In genomic region chr14:72886935-72887369, GRCm38 (mm10) we compare ENCODE assay signal across 12 mouse cellular contexts.
DNase-seq lines count a peak whose midpoint lies in the region; ATAC-seq and TF ChIP-seq lines count a peak whose summit lies in the region.
"Had no signal": no experiment of that assay in that cellular context is flagged by ENCODE, and none has a peak within 500 bp of the region (broad histone marks: within the 10 kb centered on the region; RNA-seq: fewer than 3 reads in every experiment).

No protein-coding gene starts in this region.

- H3K79me2 ChIP-seq in CH12.LX (replicated peaks; ENCODE audit: control insufficient read depth, extremely low read depth, insufficient read depth, poor library complexity, severe bottlenecking): no peaks in the 10 kb centered on the region

- H3K4me1 ChIP-seq in CH12.LX (ENCODE audit: control insufficient read depth in 1 of 2, insufficient read depth in 2 of 2): peaks cover 15 to 39% of the 10 kb centered on the region in 2 experiments
- H3K4me1 ChIP-seq in lung, embryonic 16.5 days (replicated peaks; ENCODE audit: control insufficient read depth, insufficient read depth, low read length): peaks cover 7% of the 10 kb centered on the region
- H3K4me1 ChIP-seq: embryonic facial prominence, embryonic 13.5 days had no signal

- no peaks in the 10 kb centered on the region for H3K27me3 ChIP-seq in CH12.LX (replicated peaks)
- H3K27me3 ChIP-seq in lung, embryonic 16.5 days (ENCODE audit: control insufficient read depth, insufficient read depth, low read depth, low read length): no peaks in the 10 kb centered on the region
- H3K27me3 ChIP-seq: embryonic facial prominence, embryonic 13.5 days had no signal

- 16% methylated on average over 12 of the region's 12 CpGs for WGBS in lung, embryonic 16.5 days

- H3K36me3 ChIP-seq in CH12.LX (replicated peaks in 1 of 2; ENCODE audit: control insufficient read depth in 1 of 2, insufficient read depth in 1 of 2, low read length in 1 of 2): no peaks in the 10 kb centered on the region
- no peaks in the 10 kb centered on the region for H3K36me3 ChIP-seq in lung, embryonic 16.5 days (ENCODE audit: control insufficient read depth, insufficient read depth, low read length)
- H3K36me3 ChIP-seq: embryonic facial prominence, embryonic 13.5 days had no signal

- H3K9me3 ChIP-seq in CH12.LX (replicated peaks; ENCODE audit: low read length): no peaks in the 10 kb centered on the region
- no peaks in the 10 kb centered on the region for H3K9me3 ChIP-seq in lung, embryonic 16.5 days (ENCODE audit: control insufficient read depth, low read length)
- H3K9me3 ChIP-seq: embryonic facial prominence, embryonic 13.5 days had no signal

- no peak overlapping the region for H3K4me3 ChIP-seq in CH12.LX (replicated peaks in 1 of 3; ENCODE audit: low read depth in 2 of 3, low read length in 2 of 3, poor library complexity in 1 of 3)
- no peak overlapping the region for H3K4me3 ChIP-seq in lung, embryonic 16.5 days (ENCODE audit: low read length)
- H3K4me3 ChIP-seq: embryonic facial prominence, embryonic 13.5 days had no signal

- ATAC-seq in frontal cortex, adult (ENCODE audit: low TSS enrichment): peak; percentile 88
- peak; percentile 71 for ATAC-seq in granulocyte monocyte progenitor cell, adult 5-6 weeks (replicated peaks; ENCODE audit: poor library complexity, severe bottlenecking)
- peak; percentile 86 for ATAC-seq in lung, embryonic 16.5 days (ENCODE audit: low read depth)
- ATAC-seq in cerebellum, adult (ENCODE audit: insufficient number of reproducible peaks, low FRiP score, low TSS enrichment): no peak
- ATAC-seq: midbrain, embryonic 16.5 days had no signal

- TF ChIP-seq EP300 in CH12.LX (IDR thresholded peaks at IDR 0.05; ENCODE audit: low read length): peak; percentile 99

- no peak for DNase-seq in frontal cortex, postnatal 14 days (ENCODE audit: low spot score in 2 of 2)
- DNase-seq in CH12.LX (ENCODE audit: extremely low read depth): peak; percentile 92
- no peak for DNase-seq in cerebellum, adult 18-20 months
- no peak for DNase-seq in left cerebral cortex, postnatal 10 days (ENCODE audit: extremely low spot score in 1 of 2, low spot score in 2 of 2)
- DNase-seq: right cerebral cortex, postnatal 14 days had no signal

- H3K9ac ChIP-seq in CH12.LX (ENCODE audit: insufficient read depth, low read depth): peak overlapping the region; percentile 76
- H3K9ac ChIP-seq in lung, embryonic 16.5 days (ENCODE audit: low read length): no peak overlapping the region
- H3K9ac ChIP-seq: embryonic facial prominence, embryonic 13.5 days; hindbrain, embryonic 14.5 days had no signal

- TF ChIP-seq CTCF in CH12.LX (conservative IDR thresholded peaks at IDR 0.05 in 1 of 2, IDR thresholded peaks at IDR 0.05 in 1 of 2; ENCODE audit: low read depth in 2 of 2, low read length in 2 of 2): peak in 1 of 2 experiments; percentile 21; a peak in 2 of 4 replicates

- H3K27ac ChIP-seq in CH12.LX (ENCODE audit: insufficient read depth, low read depth): peak overlapping the region; percentile 93
- no peak overlapping the region for H3K27ac ChIP-seq in lung, embryonic 16.5 days (ENCODE audit: low read length)
- H3K27ac ChIP-seq: embryonic facial prominence, embryonic 13.5 days; hindbrain, embryonic 14.5 days had no signal

- peak overlapping the region; percentile 83; the same call in 1 of the 2 replicates for H3K4me2 ChIP-seq in CH12.LX (ENCODE audit: insufficient read depth, low read depth, poor library complexity, severe bottlenecking)
- H3K4me2 ChIP-seq in lung, embryonic 16.5 days (ENCODE audit: low read depth, low read length): 0 out of 2 replicates have a peak overlapping the region, but pooled peaks have one; percentile 5
- H3K4me2 ChIP-seq: embryonic facial prominence, embryonic 13.5 days; hindbrain, embryonic 14.5 days had no signal

- in situ Hi-C loops in CH12.LX (cut with MboI; ENCODE audit: low pct_ligation_motif_present, low pct_unique_long_range_greater_than_20kb, low sequenced_read_pairs): loop anchor here (5.0 to 10.0 kb wide), 2 partner anchors 58 to 95 kb away; no protein-coding TSS in a partner anchor

- peak; percentile 38 for TF ChIP-seq RAD21 in CH12.LX (IDR thresholded peaks at IDR 0.05; ENCODE audit: low read depth, low read length)

- intact Hi-C loops in left cerebral cortex, postnatal 10 days (cut with DNase I): no loop called here

- TF ChIP-seq POLR2A in CH12.LX (IDR thresholded peaks at IDR 0.05; ENCODE audit: low read depth, low read length): no peak

- dilution Hi-C loops in CH12.LX (cut with MboI; ENCODE audit: extremely low pct_ligation_motif_present, extremely low pct_unique_long_range_greater_than_20kb, low sequenced_read_pairs): no loop called here

TF ChIP-seq in CH12.LX, 34 proteins besides CTCF, POLR2A, EP300 and RAD21:
- peak; percentile 93 for TF ChIP-seq ZNF384 (IDR thresholded peaks at IDR 0.05; ENCODE audit: low read depth, low read length)
- TF ChIP-seq MYC (IDR thresholded peaks at IDR 0.05; ENCODE audit: low read depth, low read length): peak; percentile 90
- 0 out of 2 replicates have a peak, but pooled peaks have one; percentile 55 for TF ChIP-seq E2F4 (IDR thresholded peaks at IDR 0.05; ENCODE audit: insufficient replicate concordance, low read depth, low read length)
- TF ChIP-seq MAFK (IDR thresholded peaks at IDR 0.05; ENCODE audit: insufficient replicate concordance, low read length): peak; percentile 89
- TF ChIP-seq PAX5 (IDR thresholded peaks at IDR 0.05; ENCODE audit: low read length): no peak
- TF ChIP-seq ELF1 (IDR thresholded peaks at IDR 0.05; ENCODE audit: low read depth, low read length): peak; percentile 40; the same call in 1 of the 2 replicates
- peak; percentile 95 for TF ChIP-seq CHD1 (IDR thresholded peaks at IDR 0.05; ENCODE audit: low read depth, low read length)
- peak; percentile 94 for TF ChIP-seq MAZ (IDR thresholded peaks at IDR 0.05; ENCODE audit: low read depth, low read length)
- TF ChIP-seq MEF2A (IDR thresholded peaks at IDR 0.05; ENCODE audit: borderline replicate concordance, low read depth, low read length): peak; percentile 96
- TF ChIP-seq JUND (conservative IDR thresholded peaks at IDR 0.05; ENCODE audit: low read depth, low read length): peak; percentile 99
- peak; percentile 92 for TF ChIP-seq TCF12 (IDR thresholded peaks at IDR 0.05; ENCODE audit: low read depth, low read length)
- TF ChIP-seq UBTF (IDR thresholded peaks at IDR 0.05; ENCODE audit: low read depth, low read length): no peak
- TF ChIP-seq POLR2AphosphoS2 (IDR thresholded peaks at IDR 0.05; ENCODE audit: low read depth, low read length): no peak
- peak; percentile 50 for TF ChIP-seq SMC3 (IDR thresholded peaks at IDR 0.05; ENCODE audit: low read depth, low read length)
- TF ChIP-seq BHLHE40 (IDR thresholded peaks at IDR 0.05; ENCODE audit: low read depth, low read length): peak; percentile 97
- 0 out of 2 replicates have a peak, but pooled peaks have one; percentile 55 for TF ChIP-seq KAT2A (IDR thresholded peaks at IDR 0.05; ENCODE audit: insufficient replicate concordance, low read length)
- TF ChIP-seq JUN (IDR thresholded peaks at IDR 0.05; ENCODE audit: insufficient read depth, low read depth, low read length): peak; percentile 96
- TF ChIP-seq HCFC1 (IDR thresholded peaks at IDR 0.05; ENCODE audit: low read depth, low read length): 0 out of 2 replicates have a peak, but pooled peaks have one; percentile 7
- no peak; the same call in 1 of the 2 replicates for TF ChIP-seq ZMIZ1 (IDR thresholded peaks at IDR 0.05; ENCODE audit: low read depth, low read length)
- TF ChIP-seq MXI1 (IDR thresholded peaks at IDR 0.05; ENCODE audit: low read depth, low read length): peak; percentile 38; the same call in 1 of the 2 replicates
- TF ChIP-seq NELFE (IDR thresholded peaks at IDR 0.05; ENCODE audit: low read depth, low read length): peak; percentile 27; the same call in 1 of the 2 replicates
- TF ChIP-seq RCOR1 (conservative IDR thresholded peaks at IDR 0.05; ENCODE audit: low read depth, low read length): peak; percentile 96
- no peak for TF ChIP-seq ZKSCAN1 (IDR thresholded peaks at IDR 0.05; ENCODE audit: borderline replicate concordance, low read depth, low read length)
- TF ChIP-seq MAX (IDR thresholded peaks at IDR 0.05; ENCODE audit: low read length): peak; percentile 89
- peak; percentile 99 for TF ChIP-seq IRF4 (IDR thresholded peaks at IDR 0.05; ENCODE audit: low read depth, low read length)
- TF ChIP-seq USF1 (IDR thresholded peaks at IDR 0.05; ENCODE audit: low read depth, low read length): no peak
- TF ChIP-seq TBP (conservative IDR thresholded peaks at IDR 0.05; ENCODE audit: low read depth, low read length): peak; percentile 76
- no peak for TF ChIP-seq ZC3H11A (IDR thresholded peaks at IDR 0.05; ENCODE audit: low read depth, low read length)
- TF ChIP-seq NRF1 (IDR thresholded peaks at IDR 0.05; ENCODE audit: low read depth, low read length): no peak
- no peak for TF ChIP-seq USF2 (conservative IDR thresholded peaks at IDR 0.05; ENCODE audit: low read depth, low read length)
- TF ChIP-seq SIN3A (IDR thresholded peaks at IDR 0.05; ENCODE audit: low read length): peak; percentile 47; the same call in 1 of the 2 replicates
- TF ChIP-seq GABPA (IDR thresholded peaks at IDR 0.05; ENCODE audit: insufficient replicate concordance, low read depth, low read length): no peak
- peak; percentile 98 for TF ChIP-seq ETS1 (conservative IDR thresholded peaks at IDR 0.05; ENCODE audit: low read depth, low read length)
- TF ChIP-seq CHD2 (IDR thresholded peaks at IDR 0.05; ENCODE audit: low read length): peak; percentile 78
